Mouse (Mus musculus) gonadal fat pad, adult 2 months (tissue): ENCODE data around the gene Hist1h4h. TPM values are rescaled to one million over a fixed set of nuclear protein-coding genes. Genes with fewer than 3 reads are reported as not detected.
"Not testable (repeated sequence)": the region's sequence is repeated elsewhere in the genome, so short reads cannot be mapped to it uniquely, and the experiment has no call there.

Experiments used
- DNase-seq: peaks from one replicate; pipeline ENCODE4 v3.0.0-alpha.2; 2012; ENCODE audit warnings: low read depth
- polyA plus RNA-seq: library from polyadenylated mRNA; depleted of rRNA; stranded (reverse); fragments of >200 nt; gene quantifications from 2 replicates; pipeline ENCODE4 v1.2.3, GENCODE M21; 2012

The Hist1h4h gene
- polyA plus RNA-seq, 1 experiment: 92.4 TPM

- no peak for DNase-seq
These were observed 3.7 kb downstream of the Hist1h4h start for GRCm38 (mm10) chr13:23534368-23535131.

DNA sequence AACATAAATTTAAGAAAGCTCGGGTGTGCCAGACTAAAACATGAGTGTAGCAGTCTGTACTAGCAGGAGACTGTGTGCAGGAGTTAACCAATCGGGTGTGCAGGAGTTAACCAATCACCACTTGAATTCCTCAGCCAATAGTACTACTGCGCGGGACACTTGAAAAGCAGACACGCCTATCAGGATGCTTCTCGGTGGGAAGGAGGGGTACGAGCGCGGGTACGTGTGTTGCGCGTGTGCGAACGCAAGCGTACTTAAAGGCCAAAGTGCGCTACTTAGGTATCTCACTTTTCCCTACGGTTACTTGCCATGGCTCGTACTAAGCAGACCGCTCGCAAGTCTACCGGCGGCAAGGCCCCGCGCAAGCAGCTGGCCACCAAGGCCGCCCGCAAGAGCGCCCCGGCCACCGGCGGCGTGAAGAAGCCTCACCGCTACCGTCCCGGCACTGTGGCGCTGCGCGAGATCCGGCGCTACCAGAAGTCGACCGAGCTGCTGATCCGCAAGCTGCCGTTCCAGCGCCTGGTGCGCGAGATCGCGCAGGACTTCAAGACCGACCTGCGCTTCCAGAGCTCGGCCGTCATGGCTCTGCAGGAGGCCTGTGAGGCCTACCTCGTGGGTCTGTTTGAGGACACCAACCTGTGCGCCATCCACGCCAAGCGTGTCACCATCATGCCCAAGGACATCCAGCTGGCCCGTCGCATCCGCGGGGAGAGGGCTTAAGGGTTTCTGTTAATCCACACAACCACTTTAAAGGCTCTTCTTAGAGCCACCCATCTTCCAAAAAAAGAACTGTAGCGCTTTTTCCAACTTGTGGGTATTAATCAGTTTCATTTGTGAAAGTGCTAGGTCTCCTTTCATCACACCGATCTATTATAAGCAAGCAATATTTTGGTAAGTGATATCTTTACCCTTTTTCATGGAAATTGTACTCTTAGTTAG lies 4.6 kb downstream of the Hist1h4h start, which contains the start of gene Hist1h3g:
Gene Hist1h3g (plus strand): TSS at position 286 of the 939 bp plus-strand sequence.
- DNase-seq: not testable (repeated sequence)

GRCm38 (mm10) chr13:23536076-23536822 lies 5.4 kb downstream of the Hist1h4h start:
- DNase-seq: no peak

- no peak for DNase-seq
These were observed 6.3 kb downstream of the Hist1h4h start for GRCm38 (mm10) chr13:23537006-23537710.

DNA sequence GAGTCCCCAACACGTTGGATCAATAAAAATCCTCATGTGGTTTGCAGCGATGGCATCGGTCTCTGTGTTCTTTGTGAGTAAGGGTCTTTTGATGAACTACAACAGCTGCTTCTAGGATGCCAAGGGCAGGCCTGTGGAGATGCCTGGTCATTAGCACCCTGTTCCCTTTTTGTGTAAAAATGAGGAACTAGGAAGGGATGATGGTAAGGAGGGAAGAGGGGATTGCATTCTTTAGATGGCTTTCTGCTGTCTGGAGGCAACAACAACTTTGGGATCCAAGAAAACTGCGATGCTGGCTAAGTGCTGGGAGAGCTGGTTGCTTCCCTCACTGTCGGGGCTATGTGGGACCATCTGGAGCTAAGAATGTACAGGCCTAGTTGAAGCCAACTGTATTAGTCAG lies 7.4 kb downstream of the Hist1h4h start:
- DNase-seq: no peak

GRCm38 (mm10) chr13:23539821-23540220 lies 9.0 kb downstream of the Hist1h4h start:
- not testable (repeated sequence) for DNase-seq

GRCm38 (mm10) chr13:23541497-23541896 lies 10.6 kb downstream of the Hist1h4h start:
- DNase-seq: no peak

DNA sequence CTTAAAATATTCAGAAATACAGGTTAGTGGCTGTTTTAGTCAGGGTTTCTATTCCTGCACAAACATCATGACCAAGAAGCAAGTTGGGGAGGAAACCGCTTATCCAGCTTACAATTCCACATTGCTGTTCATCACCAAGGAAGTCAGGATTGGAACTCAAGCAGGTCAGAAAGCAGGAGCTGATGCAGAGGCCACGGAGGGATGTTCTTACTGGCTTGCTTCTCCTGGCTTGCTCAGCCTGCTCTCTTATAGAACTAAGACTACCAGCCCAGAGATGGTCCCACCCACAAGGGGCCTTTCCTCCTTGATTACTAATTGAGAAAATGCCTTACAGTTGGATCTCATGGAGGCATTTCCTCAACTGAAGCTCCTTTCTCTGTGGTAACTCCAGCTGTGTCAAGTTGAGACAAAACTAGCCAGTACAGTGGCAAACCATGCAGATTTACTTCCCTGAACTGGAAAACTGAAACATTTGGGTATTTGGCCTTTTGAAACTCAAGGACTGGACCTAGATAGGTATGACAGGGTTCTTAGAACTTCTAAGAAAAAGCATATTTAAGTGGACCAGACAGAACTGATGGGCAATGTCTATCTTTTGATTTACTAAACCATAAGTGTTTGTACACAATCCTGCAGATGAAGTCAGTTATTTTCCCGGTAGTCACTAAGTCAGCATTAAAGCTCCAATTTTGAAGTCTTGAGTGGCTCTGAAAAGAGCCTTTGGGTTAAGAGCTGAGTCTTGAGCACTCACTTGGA lies 11.6 kb downstream of the Hist1h4h start:
- not testable (repeated sequence) for DNase-seq

- not testable (repeated sequence) for DNase-seq
These were observed 12.3 kb downstream of the Hist1h4h start, which contains the start of gene Hist1h2bh for GRCm38 (mm10) chr13:23542999-23543607. Gene Hist1h2bh (minus strand): TSS chr13:23543392.

GRCm38 (mm10) chr13:23543965-23544786 lies 13.3 kb downstream of the Hist1h4h start, which contains the start of gene Hist1h3f:
Gene Hist1h3f (plus strand): TSS chr13:23544052.
- peak; percentile 97 for DNase-seq

DNA sequence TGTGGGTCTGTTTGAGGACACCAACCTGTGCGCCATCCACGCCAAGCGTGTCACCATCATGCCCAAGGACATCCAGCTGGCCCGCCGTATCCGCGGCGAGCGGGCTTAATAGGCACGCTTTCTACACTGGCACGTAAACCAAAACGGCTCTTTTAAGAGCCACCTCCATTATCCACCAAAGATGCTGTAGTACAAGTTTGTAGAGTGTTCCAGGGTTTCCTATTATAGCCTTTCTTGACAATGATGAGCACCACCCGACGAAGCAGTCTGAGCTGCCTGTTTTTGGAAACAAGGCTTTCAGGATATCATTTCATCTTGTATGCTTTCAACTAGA lies 13.9 kb downstream of the Hist1h4h start:
- DNase-seq: not testable (repeated sequence)

- no peak for DNase-seq
These were observed 15.8 kb downstream of the Hist1h4h start for GRCm38 (mm10) chr13:23546694-23547093.

- no peak for DNase-seq
These were observed 19.9 kb downstream of the Hist1h4h start for GRCm38 (mm10) chr13:23550761-23551145.

DNA sequence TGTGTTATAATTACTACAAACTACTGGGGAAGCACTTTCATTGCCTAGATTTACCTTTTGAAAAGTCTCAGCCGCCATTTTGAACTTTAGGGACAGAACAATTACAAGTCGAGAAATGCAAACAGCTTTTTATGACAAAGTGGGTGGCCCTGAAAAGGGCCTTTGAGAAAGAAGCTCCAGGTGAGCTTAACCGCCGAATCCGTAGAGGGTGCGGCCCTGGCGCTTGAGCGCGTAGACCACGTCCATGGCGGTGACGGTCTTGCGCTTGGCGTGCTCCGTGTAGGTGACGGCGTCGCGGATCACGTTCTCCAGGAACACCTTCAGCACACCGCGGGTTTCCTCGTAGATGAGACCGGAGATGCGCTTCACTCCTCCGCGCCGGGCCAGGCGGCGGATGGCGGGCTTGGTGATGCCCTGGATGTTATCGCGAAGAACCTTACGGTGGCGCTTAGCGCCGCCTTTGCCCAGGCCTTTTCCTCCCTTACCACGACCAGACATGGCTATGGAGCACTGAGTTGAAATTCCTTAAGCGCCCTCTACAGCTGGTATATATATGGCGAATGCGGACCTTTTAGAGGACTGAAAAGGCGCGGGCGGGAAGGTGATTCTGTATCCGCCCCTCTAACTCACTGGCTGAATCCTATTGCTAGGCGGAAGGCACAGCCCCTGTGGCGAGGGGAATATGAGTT lies 20.4 kb downstream of the Hist1h4h start, which contains the start of gene Hist1h4f:
Gene Hist1h4f (minus strand): TSS at position 503 of the 689 bp plus-strand sequence.
- DNase-seq: not testable (repeated sequence)

DNA sequence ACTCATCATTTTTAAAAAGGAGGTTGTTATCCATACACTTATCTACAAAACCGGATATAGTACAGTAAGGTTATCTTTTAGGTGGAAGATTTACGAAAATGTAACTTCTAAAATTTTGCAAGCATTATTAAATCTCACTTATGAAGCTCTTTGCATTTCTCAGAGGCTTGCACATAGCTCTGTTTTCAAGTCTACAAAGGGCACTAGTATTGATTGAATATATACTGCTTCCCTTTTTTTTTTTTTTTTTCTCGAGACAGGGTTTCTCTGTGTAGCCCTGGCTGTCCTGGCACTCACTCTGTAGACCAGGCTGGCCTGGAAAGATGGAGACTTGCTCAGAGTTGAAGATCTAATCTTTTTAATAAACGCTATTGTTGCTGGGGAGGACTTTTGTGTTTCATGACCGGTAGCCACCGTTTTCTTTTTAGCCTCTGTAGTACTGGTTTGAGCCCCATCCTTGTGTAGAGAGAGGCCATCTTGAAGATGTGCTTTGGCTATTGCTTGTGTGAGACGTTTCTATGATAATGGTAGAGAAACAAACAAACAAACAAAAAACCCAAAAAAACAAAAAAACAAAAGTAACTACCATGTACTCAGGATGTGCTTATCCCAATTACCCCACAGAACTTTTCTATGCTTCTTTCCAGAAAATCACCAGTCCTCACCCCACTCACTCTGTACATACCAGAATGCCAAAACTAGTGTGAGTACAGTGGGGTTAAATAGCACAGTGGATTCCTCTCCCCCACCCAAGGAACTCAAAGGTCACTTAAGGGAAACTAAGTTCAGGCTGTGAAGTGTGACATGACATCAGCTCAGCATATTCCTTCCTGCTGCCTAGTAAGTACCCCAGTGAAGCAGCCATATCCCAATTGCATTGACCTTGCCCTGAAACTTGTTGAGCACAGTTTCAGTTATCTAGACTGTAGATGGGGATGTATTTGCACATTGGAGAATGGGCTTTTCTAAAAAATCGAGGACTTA lies 21.4 kb downstream of the Hist1h4h start:
- no peak for DNase-seq

DNA sequence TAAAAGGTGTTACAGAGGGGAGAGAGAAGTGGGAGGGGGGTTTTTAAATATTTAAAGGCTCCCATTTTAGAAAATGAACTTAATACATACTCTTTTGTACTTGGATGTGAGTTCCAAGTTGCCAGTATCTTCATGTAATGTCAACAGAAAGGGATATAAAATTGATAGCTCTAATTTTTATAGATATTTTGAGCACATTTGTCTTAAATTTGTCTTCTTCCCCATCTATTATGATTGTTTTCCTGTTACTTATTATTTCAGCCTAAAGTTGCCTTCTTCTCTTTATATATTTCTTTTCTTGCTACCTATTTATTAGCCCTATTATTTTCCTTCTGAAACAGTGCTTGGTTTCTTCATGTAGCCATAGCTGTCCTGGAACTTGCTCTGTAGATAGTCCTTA lies 22.1 kb downstream of the Hist1h4h start, which contains the start of gene Hist1h1d:
Gene Hist1h1d (plus strand): TSS at position 301 of the 400 bp plus-strand sequence.
- no peak for DNase-seq

GRCm38 (mm10) chr13:23554393-23554792 lies 23.5 kb downstream of the Hist1h4h start:
- DNase-seq: no peak
